Mouse (Mus musculus) small intestine, adult 2 months (tissue): ENCODE measurements around the gene Uchl1. TPM values are rescaled to one million over a fixed set of nuclear protein-coding genes. Genes with fewer than 3 reads are reported as not detected.

Source experiments
- H3K27ac ChIP-seq: fragments of 200-500 bp; 2 replicates; pipeline ENCODE4 v1.5.1; 2012; ENCODE audit warnings: low read depth, low read length, control low read depth, inconsistent platforms; ENCODE audit not compliant: insufficient read depth
- H3K27me3 ChIP-seq: fragments of 200-500 bp; 2 replicates; pipeline ENCODE4 v1.6.1; 2012; ENCODE audit warnings: mild to moderate bottlenecking, moderate library complexity, low read length, inconsistent platforms; ENCODE audit not compliant: control insufficient read depth, insufficient read depth
- H3K36me3 ChIP-seq: fragments of 200-500 bp; 2 replicates; pipeline ENCODE4 v1.6.1; 2012; ENCODE audit warnings: mild to moderate bottlenecking, low read length, control low read depth, inconsistent platforms; ENCODE audit not compliant: control insufficient read depth, insufficient read depth
- H3K4me1 ChIP-seq: fragments of 200-500 bp; 2 replicates; pipeline ENCODE4 v1.6.1; 2012; ENCODE audit warnings: low read length, inconsistent platforms, mixed read lengths; ENCODE audit not compliant: control insufficient read depth, insufficient read depth, insufficient read length
- H3K4me3 ChIP-seq: fragments of 200-500 bp; 2 replicates; pipeline ENCODE4 v1.5.1; 2012; ENCODE audit warnings: low read depth, mild to moderate bottlenecking, control low read depth, inconsistent platforms, low read length, moderate library complexity
- CTCF ChIP-seq: fragments of 200-500 bp; IDR thresholded peaks from 2 replicates; pipeline ENCODE4 v1.5.1; 2012; ENCODE audit warnings: low read depth, mild to moderate bottlenecking, control low read depth, inconsistent platforms, low read length, moderate library complexity, mixed read lengths; ENCODE audit not compliant: insufficient replicate concordance, insufficient read length; ENCODE audit errors: extremely low read depth
- POLR2A ChIP-seq: fragments of 200-500 bp; IDR thresholded peaks from 2 replicates; pipeline ENCODE4 v1.6.1; 2012; ENCODE audit warnings: low read depth, mild to moderate bottlenecking, control low read depth, inconsistent platforms, low read length, moderate library complexity
- WGBS: fragments of 180-500 bp; shearing (Covaris S2); methylation state at CpG from one replicate; pipeline ENCODE4 v1.1.7; 2018; 5-methylcytosine and 5-hydroxymethylcytosine counted together
- polyA plus RNA-seq: library from polyadenylated mRNA; depleted of rRNA; stranded (reverse); fragments of >200 nt; gene quantifications from 2 replicates; pipeline ENCODE4 v1.2.3, GENCODE M21; 2012

Uchl1 gene
- polyA plus RNA-seq, 1 experiment = 12.8 TPM

- no peak for TF ChIP-seq POLR2A
- no peak for TF ChIP-seq CTCF
These were observed 45.0 kb downstream of the Uchl1 start for GRCm38 (mm10) chr5:66720921-66721320.

GRCm38 (mm10) chr5:66722586-66722985 lies 46.7 kb downstream of the Uchl1 start:
- 81% methylated on average over 9 of the region's 9 CpGs for WGBS
- Histone ChIP-seq H3K4me3 (no peak overlapping the region), H3K4me1 (no peaks in the 10 kb centered on the region), H3K27ac (no peak overlapping the region), H3K36me3 (no peaks in the 10 kb centered on the region), H3K27me3 (no peaks in the 10 kb centered on the region)
- TF ChIP-seq POLR2A (no peak), CTCF (no peak)

More at GRCm38 (mm10) chr5:66720921-66721320, 45.0 kb downstream of the Uchl1 start:
- H3K27ac ChIP-seq = no peak overlapping the region
- H3K4me1 ChIP-seq = no peaks in the 10 kb centered on the region
- no peak overlapping the region for H3K4me3 ChIP-seq
- WGBS = 47% methylated on average over 5 of the region's 5 CpGs
- no peaks in the 10 kb centered on the region for H3K27me3 ChIP-seq
- H3K36me3 ChIP-seq = no peaks in the 10 kb centered on the region

- 44% methylated on average over 4 of the region's 4 CpGs for WGBS
- TF ChIP-seq CTCF = no peak
- no peak for TF ChIP-seq POLR2A
These were observed 47.1 kb downstream of the Uchl1 start for GRCm38 (mm10) chr5:66723037-66723436.

GRCm38 (mm10) chr5:66723626-66724025 lies 47.7 kb downstream of the Uchl1 start:
- WGBS = 52% methylated on average over 3 of the region's 3 CpGs

More at GRCm38 (mm10) chr5:66723037-66723436, 47.1 kb downstream of the Uchl1 start:
- no peaks in the 10 kb centered on the region for H3K27me3 ChIP-seq
- no peaks in the 10 kb centered on the region for H3K36me3 ChIP-seq
- no peaks in the 10 kb centered on the region for H3K4me1 ChIP-seq
- no peak overlapping the region for H3K4me3 ChIP-seq
- H3K27ac ChIP-seq = no peak overlapping the region

GRCm38 (mm10) chr5:66729306-66729705 lies 53.4 kb downstream of the Uchl1 start:
- Histone ChIP-seq H3K36me3 (no peaks in the 10 kb centered on the region), H3K27me3 (no peaks in the 10 kb centered on the region), H3K27ac (no peak overlapping the region), H3K4me3 (no peak overlapping the region), H3K4me1 (no peaks in the 10 kb centered on the region)
- 85% methylated on average over 4 of the region's 4 CpGs for WGBS
- TF ChIP-seq POLR2A (no peak), CTCF (no peak)

More at GRCm38 (mm10) chr5:66723626-66724025, 47.7 kb downstream of the Uchl1 start:
- no peaks in the 10 kb centered on the region for H3K36me3 ChIP-seq
- no peak overlapping the region for H3K27ac ChIP-seq
- no peaks in the 10 kb centered on the region for H3K27me3 ChIP-seq
- H3K4me1 ChIP-seq = no peaks in the 10 kb centered on the region
- H3K4me3 ChIP-seq = no peak overlapping the region
- TF ChIP-seq POLR2A (no peak), CTCF (no peak)

- Histone ChIP-seq H3K36me3 (no peaks in the 10 kb centered on the region), H3K27me3 (no peaks in the 10 kb centered on the region), H3K27ac (no peak overlapping the region), H3K4me3 (no peak overlapping the region), H3K4me1 (no peaks in the 10 kb centered on the region)
- no peak for TF ChIP-seq POLR2A
- TF ChIP-seq CTCF = no peak
- WGBS = 52% methylated on average over 11 of the region's 11 CpGs
These were observed 54.9 kb downstream of the Uchl1 start for GRCm38 (mm10) chr5:66730621-66731301.

- Histone ChIP-seq H3K4me1 (no peaks in the 10 kb centered on the region), H3K4me3 (no peak overlapping the region), H3K27ac (no peak overlapping the region), H3K27me3 (no peaks in the 10 kb centered on the region), H3K36me3 (no peaks in the 10 kb centered on the region)
- TF ChIP-seq CTCF = no peak
- whole genome bisulfite sequencing = 84% methylated on average over 1 of the region's 1 CpGs
These were observed 55.4 kb downstream of the Uchl1 start for GRCm38 (mm10) chr5:66731302-66731697.
